Mouse (Mus musculus) erythroblast, embryonic 14.5 days (primary cell): Measurements from ENCODE around the gene Hecw1. TPM values are rescaled to one million over a fixed set of nuclear protein-coding genes. Genes with fewer than 3 reads are reported as not detected.

Experiments used
- H3K27me3 ChIP-seq: 2 replicates; pipeline ENCODE4 v1.6.1; 2012; ENCODE audit warnings: inconsistent platforms; ENCODE audit not compliant: control insufficient read depth
- H3K36me3 ChIP-seq: 2 replicates; pipeline ENCODE4 v1.6.1; 2012; ENCODE audit warnings: mild to moderate bottlenecking, inconsistent platforms; ENCODE audit not compliant: control insufficient read depth
- H3K4me1 ChIP-seq: 2 replicates; pipeline ENCODE4 v1.6.1; 2012; ENCODE audit warnings: inconsistent platforms; ENCODE audit not compliant: control insufficient read depth
- H3K4me3 ChIP-seq: replicated peaks from 2 replicates; pipeline ENCODE3; 2012; ENCODE audit warnings: moderate library complexity, mild to moderate bottlenecking, inconsistent platforms
- H3K9me3 ChIP-seq: 2 replicates; pipeline ENCODE4 v1.6.1; 2012; ENCODE audit warnings: low read length, inconsistent platforms, mixed read lengths; ENCODE audit not compliant: control insufficient read depth
- GATA1 ChIP-seq: IDR thresholded peaks from 2 replicates; pipeline ENCODE4 v1.6.1; 2012; ENCODE audit warnings: low read length, inconsistent platforms, mixed read lengths
- TAL1 ChIP-seq: IDR thresholded peaks from 3 replicates; pipeline ENCODE4 v1.6.1; 2012; ENCODE audit warnings: low read length, inconsistent platforms, mixed read lengths
- polyA plus RNA-seq: library from polyadenylated mRNA; stranded (reverse); fragments of >175 nt; gene quantifications from 2 replicates; pipeline ENCODE4 v1.2.3, GENCODE M21; 2012

The Hecw1 gene
- polyA plus RNA-seq, 1 experiment: 0.07 TPM

- Histone ChIP-seq H3K4me1 (no peaks in the 10 kb centered on the region), H3K4me3 (no peak overlapping the region)
- no peak for TF ChIP-seq TAL1
- TF ChIP-seq GATA1: no peak
Measured at GRCm38 (mm10) chr13:14428845-14429553, 94.0 kb downstream of the Hecw1 start.

GRCm38 (mm10) chr13:14424836-14425235 is 98.2 kb downstream of the Hecw1 start:
- Histone ChIP-seq H3K27me3 (no peaks in the 10 kb centered on the region), H3K4me3 (no peak overlapping the region), H3K4me1 (no peaks in the 10 kb centered on the region), H3K36me3 (no peaks in the 10 kb centered on the region), H3K9me3 (no peaks in the 10 kb centered on the region)
- no peak for TF ChIP-seq TAL1
- no peak for TF ChIP-seq GATA1

More at GRCm38 (mm10) chr13:14428845-14429553, 94.0 kb downstream of the Hecw1 start:
- H3K9me3 ChIP-seq: no peaks in the 10 kb centered on the region
- no peaks in the 10 kb centered on the region for H3K27me3 ChIP-seq
- no peaks in the 10 kb centered on the region for H3K36me3 ChIP-seq

GRCm38 (mm10) chr13:14413405-14413804 is 109.6 kb downstream of the Hecw1 start:
- TF ChIP-seq TAL1: no peak
- no peak for TF ChIP-seq GATA1
- Histone ChIP-seq H3K9me3 (no peaks in the 10 kb centered on the region), H3K4me1 (no peaks in the 10 kb centered on the region), H3K27me3 (no peaks in the 10 kb centered on the region), H3K36me3 (no peaks in the 10 kb centered on the region), H3K4me3 (no peak overlapping the region)

- H3K27me3 ChIP-seq: no peaks in the 10 kb centered on the region
- H3K36me3 ChIP-seq: no peaks in the 10 kb centered on the region
- H3K4me1 ChIP-seq: no peaks in the 10 kb centered on the region
- no peaks in the 10 kb centered on the region for H3K9me3 ChIP-seq
- no peak for TF ChIP-seq GATA1
- no peak for TF ChIP-seq TAL1
- H3K4me3 ChIP-seq: no peak overlapping the region
Measured at GRCm38 (mm10) chr13:14374470-14374869, 148.6 kb downstream of the Hecw1 start.

GRCm38 (mm10) chr13:14365546-14365945 is 157.5 kb downstream of the Hecw1 start:
- Histone ChIP-seq H3K9me3 (peaks cover 6% of the 10 kb centered on the region), H3K27me3 (no peaks in the 10 kb centered on the region), H3K36me3 (no peaks in the 10 kb centered on the region), H3K4me1 (no peaks in the 10 kb centered on the region), H3K4me3 (no peak overlapping the region)
- TF ChIP-seq GATA1 (no peak), TAL1 (no peak)

GRCm38 (mm10) chr13:14327252-14327651 is 195.8 kb downstream of the Hecw1 start:
- H3K4me1 ChIP-seq: 0 out of 2 replicates have a peak, but pooled peaks cover 2% of the 10 kb centered on the region
- no peak for TF ChIP-seq GATA1
- TF ChIP-seq TAL1: no peak
- H3K9me3 ChIP-seq: no peaks in the 10 kb centered on the region
- H3K36me3 ChIP-seq: no peaks in the 10 kb centered on the region
- no peaks in the 10 kb centered on the region for H3K27me3 ChIP-seq
- H3K4me3 ChIP-seq: no peak overlapping the region

GRCm38 (mm10) chr13:14306617-14307016 is 216.4 kb downstream of the Hecw1 start:
- no peak for TF ChIP-seq GATA1
- no peak for TF ChIP-seq TAL1

GRCm38 (mm10) chr13:14304103-14304502 is 218.9 kb downstream of the Hecw1 start:
- H3K4me3 ChIP-seq: no peak overlapping the region
- H3K36me3 ChIP-seq: no peaks in the 10 kb centered on the region
- TF ChIP-seq GATA1 (peak; percentile 35; the same call in 1 of the 2 replicates), TAL1 (peak; percentile 52; the same call in 2 of the 3 replicates)
- H3K27me3 ChIP-seq: no peaks in the 10 kb centered on the region
- H3K9me3 ChIP-seq: no peaks in the 10 kb centered on the region
- peaks cover 16% of the 10 kb centered on the region for H3K4me1 ChIP-seq

More at GRCm38 (mm10) chr13:14306617-14307016, 216.4 kb downstream of the Hecw1 start:
- no peaks in the 10 kb centered on the region for H3K27me3 ChIP-seq
- peaks cover 16% of the 10 kb centered on the region for H3K4me1 ChIP-seq
- no peaks in the 10 kb centered on the region for H3K36me3 ChIP-seq
- no peaks in the 10 kb centered on the region for H3K9me3 ChIP-seq
- no peak overlapping the region for H3K4me3 ChIP-seq

- no peaks in the 10 kb centered on the region for H3K36me3 ChIP-seq
- peaks cover 16% of the 10 kb centered on the region for H3K4me1 ChIP-seq
- H3K9me3 ChIP-seq: no peaks in the 10 kb centered on the region
- H3K27me3 ChIP-seq: no peaks in the 10 kb centered on the region
- H3K4me3 ChIP-seq: no peak overlapping the region
- TF ChIP-seq TAL1: no peak
Measured at GRCm38 (mm10) chr13:14302921-14303320, 220.1 kb downstream of the Hecw1 start.

GRCm38 (mm10) chr13:14290016-14290415 is 233.0 kb downstream of the Hecw1 start:
- no peaks in the 10 kb centered on the region for H3K27me3 ChIP-seq
- TF ChIP-seq GATA1: no peak
- TF ChIP-seq TAL1: no peak
- no peak overlapping the region for H3K4me3 ChIP-seq
- H3K4me1 ChIP-seq: no peaks in the 10 kb centered on the region
- no peaks in the 10 kb centered on the region for H3K9me3 ChIP-seq
- H3K36me3 ChIP-seq: no peaks in the 10 kb centered on the region
